Mouse (Mus musculus) heart, postnatal 0 days (tissue): Measurements from ENCODE around the gene Pxdn.

Source experiments
- CTCF ChIP-seq: IDR thresholded peaks from 2 replicates; pipeline ENCODE4 v1.5.1; 2016; ENCODE audit warnings: antibody characterized with exemption, control low read depth, low read depth
- EP300 ChIP-seq: IDR thresholded peaks from 2 replicates; pipeline ENCODE4 v1.6.1; 2016; ENCODE audit warnings: antibody characterized with exemption, low read depth

DNA sequence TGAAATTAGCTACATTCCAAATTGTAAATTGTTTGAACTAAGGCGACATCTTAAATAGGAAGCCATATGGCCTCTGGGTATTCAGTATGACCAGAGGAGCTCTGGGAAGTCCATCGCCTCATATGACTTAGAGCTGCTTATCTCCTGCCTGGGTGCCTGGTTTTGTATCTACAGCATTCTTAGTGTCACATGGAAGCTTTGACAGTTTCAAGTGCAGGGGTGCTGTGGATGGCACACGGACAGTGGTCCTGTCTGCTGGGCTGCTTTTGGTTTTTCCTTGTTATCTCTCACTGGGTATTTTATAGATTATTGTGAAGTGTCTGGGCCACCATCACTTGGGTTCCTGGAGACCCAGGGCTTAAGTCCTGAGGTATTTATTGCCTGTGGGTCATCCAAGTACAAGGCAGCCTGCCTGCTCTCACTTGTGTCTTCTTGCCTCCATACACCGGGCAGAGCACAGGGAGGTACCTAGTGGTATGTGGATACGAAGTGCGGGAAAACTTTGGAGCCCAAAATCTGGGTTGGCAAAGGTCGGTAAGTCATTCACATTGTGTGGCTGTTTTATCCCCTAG, 44.4 kb downstream of the Pxdn start:
- no peak for TF ChIP-seq CTCF
- peak; percentile 96 for TF ChIP-seq EP300
